Mouse (Mus musculus) lung, postnatal 0 days (tissue): ENCODE data around the gene D930048N14Rik. TPM values are rescaled to one million over a fixed set of nuclear protein-coding genes. Genes with fewer than 3 reads are reported as not detected.

Experiments used
- ATAC-seq: fragments of 200-750 bp; cut with Nextera tagmentation; 2 replicates; pipeline ENCODE4 v1.8.0; 2017; ENCODE audit warnings: moderate library complexity
- DNase-seq: peaks from one replicate; pipeline ENCODE4 v3.0.0-alpha.2; 2016; ENCODE audit warnings: low spot score
- H3K27ac ChIP-seq: fragments of 300-500 bp; sonication (generic); 2 replicates; pipeline ENCODE4 v1.5.1; 2014; ENCODE audit warnings: antibody characterized with exemption, mild to moderate bottlenecking, low read length, mixed read lengths
- H3K27me3 ChIP-seq: fragments of 300-500 bp; sonication (generic); replicated peaks from 2 replicates; pipeline ENCODE4 v1.6.1; 2014; ENCODE audit warnings: low read length, mixed read lengths; ENCODE audit not compliant: insufficient read depth
- H3K36me3 ChIP-seq: fragments of 300-500 bp; sonication (generic); 2 replicates; pipeline ENCODE4 v1.6.1; 2014; ENCODE audit warnings: low read length, mixed read lengths; ENCODE audit not compliant: insufficient read depth
- H3K4me1 ChIP-seq: fragments of 300-500 bp; sonication (generic); 2 replicates; pipeline ENCODE4 v1.6.1; 2014; ENCODE audit warnings: antibody characterized with exemption, low read depth, low read length, mixed read lengths; ENCODE audit not compliant: insufficient read depth
- H3K4me2 ChIP-seq: fragments of 300-500 bp; sonication (generic); replicated peaks from 2 replicates; pipeline ENCODE4 v1.6.1; 2014; ENCODE audit warnings: low read depth, mild to moderate bottlenecking, low read length, moderate library complexity, mixed read lengths
- H3K4me3 ChIP-seq: fragments of 300-500 bp; sonication (generic); 2 replicates; pipeline ENCODE4 v1.5.1; 2014; ENCODE audit warnings: low read depth, low read length
- H3K9ac ChIP-seq: fragments of 300-500 bp; sonication (generic); replicated peaks from 2 replicates; pipeline ENCODE4 v1.6.1; 2014; ENCODE audit warnings: low read depth, mild to moderate bottlenecking
- H3K9me3 ChIP-seq: fragments of 300-500 bp; sonication (generic); 2 replicates; pipeline ENCODE4 v1.6.1; 2016; ENCODE audit warnings: low read length, mixed read lengths
- CTCF ChIP-seq: IDR thresholded peaks from 2 replicates; pipeline ENCODE4 v1.5.1; 2016; ENCODE audit warnings: antibody characterized with exemption, mild to moderate bottlenecking
- EP300 ChIP-seq: IDR thresholded peaks from 2 replicates; pipeline ENCODE4 v1.6.1; 2016; ENCODE audit warnings: antibody characterized with exemption, mild to moderate bottlenecking, control low read depth
- WGBS: fragments of 180-500 bp; shearing (Covaris S2); extraction: QIAGEN DNeasy Blood & Tissue Kit; methylation state at CpG from one replicate; pipeline ENCODE4 v1.1.7; 2014; 5-methylcytosine and 5-hydroxymethylcytosine counted together
- polyA plus RNA-seq: library from polyadenylated mRNA; unstranded; fragments of >200 nt; fragmentation: Nextera tagmentation; extraction: Ambion mirVana; gene quantifications from 2 replicates; pipeline ENCODE4 v1.2.1, GENCODE M21; 2015

D930048N14Rik gene
- polyA plus RNA-seq, 1 experiment from 2014 or later, result 2.5 TPM

- no peak for TF ChIP-seq CTCF
- TF ChIP-seq EP300, result no peak
- no peaks in the 10 kb centered on the region for H3K9me3 ChIP-seq
- no peaks in the 10 kb centered on the region for H3K27me3 ChIP-seq
- H3K9ac ChIP-seq, result no peak overlapping the region
- H3K27ac ChIP-seq, result peak overlapping the region; percentile 54; the same call in 1 of the 2 replicates
- H3K4me2 ChIP-seq, result no peak overlapping the region
- H3K4me1 ChIP-seq, result peaks cover 11% of the 10 kb centered on the region
- no peak overlapping the region for H3K4me3 ChIP-seq
- DNase-seq (peak; percentile 46), ATAC-seq (peak; percentile 58)
- H3K36me3 ChIP-seq, result no peaks in the 10 kb centered on the region
- 39% methylated on average over 7 of the region's 7 CpGs for WGBS
Measured at GRCm38 (mm10) chr11:51640748-51641147, 10.0 kb upstream of the D930048N14Rik start.

- no peak overlapping the region for H3K27ac ChIP-seq
- 65% methylated on average over 9 of the region's 9 CpGs for WGBS
- no peak overlapping the region for H3K4me3 ChIP-seq
- H3K9ac ChIP-seq, result no peak overlapping the region
- H3K4me2 ChIP-seq, result no peak overlapping the region
- H3K36me3 ChIP-seq, result no peaks in the 10 kb centered on the region
- H3K4me1 ChIP-seq, result peaks cover 8% of the 10 kb centered on the region
- H3K9me3 ChIP-seq, result no peaks in the 10 kb centered on the region
- ATAC-seq (no peak), DNase-seq (no peak)
- TF ChIP-seq EP300 (no peak), CTCF (no peak)
- no peaks in the 10 kb centered on the region for H3K27me3 ChIP-seq
Measured at GRCm38 (mm10) chr11:51643202-51643601, 7.6 kb upstream of the D930048N14Rik start.

- H3K9me3 ChIP-seq, result no peaks in the 10 kb centered on the region
- H3K4me3 ChIP-seq, result no peak overlapping the region
- TF ChIP-seq EP300 (no peak), CTCF (no peak)
- peaks cover 8% of the 10 kb centered on the region for H3K4me1 ChIP-seq
- WGBS, result 56% methylated on average over 15 of the region's 15 CpGs
- DNase-seq, result no peak
- H3K9ac ChIP-seq, result no peak overlapping the region
- H3K27ac ChIP-seq, result no peak overlapping the region
- no peaks in the 10 kb centered on the region for H3K27me3 ChIP-seq
- ATAC-seq, result no peak
- no peaks in the 10 kb centered on the region for H3K36me3 ChIP-seq
- no peak overlapping the region for H3K4me2 ChIP-seq
Measured at GRCm38 (mm10) chr11:51643761-51644160, 7.0 kb upstream of the D930048N14Rik start.

GRCm38 (mm10) chr11:51644217-51644616, 6.5 kb upstream of the D930048N14Rik start:
- H3K9me3 ChIP-seq, result no peaks in the 10 kb centered on the region
- H3K27ac ChIP-seq, result no peak overlapping the region
- no peak for DNase-seq
- ATAC-seq, result no peak
- no peaks in the 10 kb centered on the region for H3K36me3 ChIP-seq
- H3K27me3 ChIP-seq, result no peaks in the 10 kb centered on the region
- H3K4me2 ChIP-seq, result no peak overlapping the region
- TF ChIP-seq EP300 (no peak), CTCF (no peak)
- 68% methylated on average over 16 of the region's 16 CpGs for WGBS
- H3K9ac ChIP-seq, result no peak overlapping the region
- H3K4me3 ChIP-seq, result no peak overlapping the region
- H3K4me1 ChIP-seq, result peaks cover 8% of the 10 kb centered on the region

- Histone ChIP-seq H3K27ac (peak overlapping the region; percentile 9; the same call in 1 of the 2 replicates), H3K9me3 (no peaks in the 10 kb centered on the region), H3K4me2 (no peak overlapping the region), H3K9ac (no peak overlapping the region), H3K27me3 (no peaks in the 10 kb centered on the region), H3K36me3 (no peaks in the 10 kb centered on the region), H3K4me1 (peaks cover 8% of the 10 kb centered on the region), H3K4me3 (no peak overlapping the region)
- ATAC-seq (no peak), DNase-seq (peak; percentile 38)
- 43% methylated on average over 13 of the region's 13 CpGs for WGBS
- TF ChIP-seq EP300 (no peak), CTCF (no peak)
Measured at GRCm38 (mm10) chr11:51645293-51645692, 5.5 kb upstream of the D930048N14Rik start.

- WGBS, result 65% methylated on average over 7 of the region's 7 CpGs
- Histone ChIP-seq H3K9ac (no peak overlapping the region), H3K9me3 (no peaks in the 10 kb centered on the region), H3K27ac (peak overlapping the region; percentile 84), H3K4me3 (no peak overlapping the region), H3K27me3 (no peaks in the 10 kb centered on the region), H3K36me3 (no peaks in the 10 kb centered on the region), H3K4me1 (peaks cover 8% of the 10 kb centered on the region; the same call in 1 of the 2 replicates), H3K4me2 (no peak overlapping the region)
- no peak for DNase-seq
- ATAC-seq, result no peak
- TF ChIP-seq EP300, result no peak
- no peak for TF ChIP-seq CTCF
Measured at GRCm38 (mm10) chr11:51646245-51646644, 4.5 kb upstream of the D930048N14Rik start.
